Mouse (Mus musculus) liver, adult (tissue): ENCODE measurements around the gene Nr2f1.

Experiments
- GATA4 ChIP-seq: IDR thresholded peaks from 2 replicates; pipeline ENCODE4 v1.6.1; 2014; ENCODE audit warnings: mild to moderate bottlenecking, low read length; ENCODE audit not compliant: insufficient replicate concordance

Nr2f1 gene

GRCm38 (mm10) chr13:78203348-78204061, 3.9 kb upstream of the Nr2f1 start:
- no peak for TF ChIP-seq GATA4

GRCm38 (mm10) chr13:78202574-78203347, 3.2 kb upstream of the Nr2f1 start:
- TF ChIP-seq GATA4: no peak

DNA sequence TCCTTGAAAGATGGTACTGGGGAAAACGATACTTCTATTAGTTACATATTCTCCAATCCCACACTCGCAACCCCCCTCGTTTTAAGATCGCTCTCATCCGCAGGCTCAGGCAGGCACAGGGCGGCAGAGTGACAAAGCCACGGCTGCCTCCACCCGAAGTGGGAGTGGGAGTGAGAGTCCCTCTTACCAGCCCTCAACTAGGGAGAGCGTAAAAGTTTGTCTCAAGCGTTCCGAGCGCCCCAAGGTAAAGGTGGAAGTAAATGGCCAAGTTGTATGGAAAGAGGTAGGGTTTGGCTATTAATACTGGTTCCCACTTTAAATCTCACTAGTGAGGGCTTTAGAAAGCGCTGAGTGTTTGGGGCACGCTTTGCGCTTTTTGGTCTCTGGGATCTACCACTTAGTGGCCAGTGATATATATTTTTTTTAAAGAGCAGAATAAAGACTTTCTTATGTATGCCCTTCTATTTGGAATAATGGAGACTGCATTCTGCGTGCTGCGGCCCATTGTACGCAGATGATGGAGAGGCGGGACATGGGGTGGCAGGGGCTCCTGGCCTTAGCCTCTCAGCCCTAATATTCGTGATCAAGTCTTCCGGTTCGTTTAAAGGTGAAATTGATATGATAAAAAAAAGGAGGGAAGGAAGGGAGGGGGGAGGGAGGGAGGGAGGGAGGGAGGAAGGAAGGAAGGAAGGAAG, 2.5 kb upstream of the Nr2f1 start:
- TF ChIP-seq GATA4: no peak

DNA sequence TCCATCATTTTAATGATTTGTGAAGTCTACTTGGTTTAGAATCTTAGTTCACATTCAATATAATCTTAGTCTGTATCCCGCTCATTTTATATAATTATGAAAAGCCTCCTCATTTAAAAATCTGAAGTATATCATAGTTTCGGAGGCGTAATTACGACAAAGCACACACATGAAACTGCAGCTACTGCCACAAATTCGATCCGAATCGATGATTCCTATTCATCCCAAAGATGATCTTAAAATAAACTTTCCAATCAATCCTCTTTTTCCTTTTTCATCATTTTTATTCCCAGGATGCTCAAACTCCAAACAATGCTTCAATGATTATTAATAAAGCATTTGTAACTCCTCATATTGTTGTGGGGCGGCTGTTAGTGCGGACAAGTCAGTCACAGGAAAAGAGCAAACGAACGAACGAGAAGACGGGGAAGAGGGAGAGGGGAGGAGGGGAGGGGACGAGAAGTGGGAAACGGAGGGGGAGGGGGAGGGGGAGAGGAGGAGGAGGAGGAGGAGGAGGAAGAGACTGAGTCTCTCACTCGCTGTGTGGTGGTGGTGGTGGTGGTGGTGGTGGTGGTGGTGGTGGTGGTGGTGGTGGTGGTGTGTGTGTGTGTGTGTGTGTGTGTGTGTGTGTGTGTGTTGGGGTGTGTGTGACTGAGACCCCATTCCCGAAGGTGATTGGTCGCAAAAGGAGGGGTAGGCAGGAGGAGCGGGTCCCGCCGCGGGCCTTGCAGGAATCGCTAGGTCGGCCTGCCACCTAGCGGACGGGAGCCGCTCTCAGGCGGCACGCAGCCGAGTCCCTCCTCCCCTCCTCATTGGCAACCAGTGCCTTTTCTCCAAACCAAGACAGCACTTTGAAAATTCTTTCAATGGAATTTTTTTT, 1.7 kb upstream of the Nr2f1 start:
- TF ChIP-seq GATA4: no peak

GRCm38 (mm10) chr13:78200407-78200806, 850 bp upstream of the Nr2f1 start:
- TF ChIP-seq GATA4: no peak

DNA sequence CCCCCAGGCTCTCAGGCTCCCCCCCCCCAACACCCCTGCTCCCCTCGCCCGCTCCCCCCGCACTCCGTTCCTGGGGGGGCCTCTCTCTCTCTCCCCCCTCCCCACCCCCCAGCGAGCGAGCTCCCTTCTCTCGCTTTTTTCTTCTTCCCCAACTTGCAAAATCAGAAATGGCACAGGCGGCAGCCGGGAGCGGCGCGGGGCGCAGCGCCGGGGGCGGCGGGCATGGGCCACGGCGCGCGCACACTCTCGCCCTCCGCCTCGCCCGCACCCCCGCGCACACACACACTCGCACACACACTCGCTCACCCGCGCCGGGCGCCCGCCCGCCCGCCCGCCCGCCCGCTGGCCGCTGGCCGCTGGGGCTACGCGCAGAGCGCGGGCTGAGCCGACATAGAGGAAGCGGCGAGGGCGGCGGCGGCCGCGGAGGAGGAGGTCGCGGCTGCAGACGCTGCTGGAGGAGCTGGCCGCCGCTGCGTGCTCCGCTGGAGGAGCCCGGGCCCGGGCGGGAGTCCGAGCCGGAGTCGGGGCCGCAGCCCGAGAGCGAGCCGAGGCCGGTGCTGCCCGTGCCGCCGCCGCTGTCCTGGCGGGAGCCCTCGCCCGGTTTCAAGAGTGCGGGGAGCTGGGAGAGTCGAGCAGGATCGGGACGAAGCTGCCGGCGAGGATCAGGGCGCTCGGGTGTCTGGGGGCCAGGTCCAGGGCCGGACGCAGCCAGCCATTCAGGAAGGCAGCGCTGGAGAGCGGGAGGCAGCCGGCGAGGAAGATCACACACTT, 501 bp downstream of the Nr2f1 start:
- TF ChIP-seq GATA4: no peak

GRCm38 (mm10) chr13:78198391-78198870, 1.1 kb downstream of the Nr2f1 start:
- no peak for TF ChIP-seq GATA4

GRCm38 (mm10) chr13:78197819-78198390, 1.7 kb downstream of the Nr2f1 start:
- TF ChIP-seq GATA4: no peak

DNA sequence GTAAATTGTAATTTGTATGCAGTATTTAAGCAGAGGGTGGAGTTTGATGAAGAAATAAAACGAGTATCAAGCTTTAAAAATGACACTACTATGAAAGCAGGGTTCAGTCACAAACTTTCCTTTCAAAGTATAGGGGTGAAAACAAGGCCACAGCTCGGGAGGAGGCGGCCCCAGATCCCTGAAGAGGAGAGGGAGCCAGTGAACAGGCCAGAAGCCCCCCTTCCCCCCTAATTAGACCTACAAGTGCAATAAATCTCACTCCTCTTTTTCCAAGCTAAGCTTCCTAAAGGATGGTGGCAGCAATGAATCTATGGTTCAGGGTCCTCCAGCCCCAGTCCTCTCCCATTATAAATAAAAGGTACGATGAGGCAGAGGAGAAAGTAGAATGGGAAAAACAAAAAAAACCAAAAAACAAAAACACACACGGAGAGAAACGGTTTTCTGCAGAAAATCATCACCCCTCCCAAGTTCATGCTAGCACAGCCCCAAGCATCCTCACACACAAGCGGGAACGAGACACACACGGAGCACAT, 2.2 kb downstream of the Nr2f1 start:
- no peak for TF ChIP-seq GATA4

GRCm38 (mm10) chr13:78196236-78196796, 3.2 kb downstream of the Nr2f1 start:
- no peak for TF ChIP-seq GATA4

GRCm38 (mm10) chr13:78195601-78196115, 3.9 kb downstream of the Nr2f1 start:
- TF ChIP-seq GATA4: no peak

GRCm38 (mm10) chr13:78194850-78195600, 4.5 kb downstream of the Nr2f1 start:
- no peak for TF ChIP-seq GATA4
